Mouse (Mus musculus): Measurements from ENCODE around the gene Garnl3.

The Garnl3 gene

DNA sequence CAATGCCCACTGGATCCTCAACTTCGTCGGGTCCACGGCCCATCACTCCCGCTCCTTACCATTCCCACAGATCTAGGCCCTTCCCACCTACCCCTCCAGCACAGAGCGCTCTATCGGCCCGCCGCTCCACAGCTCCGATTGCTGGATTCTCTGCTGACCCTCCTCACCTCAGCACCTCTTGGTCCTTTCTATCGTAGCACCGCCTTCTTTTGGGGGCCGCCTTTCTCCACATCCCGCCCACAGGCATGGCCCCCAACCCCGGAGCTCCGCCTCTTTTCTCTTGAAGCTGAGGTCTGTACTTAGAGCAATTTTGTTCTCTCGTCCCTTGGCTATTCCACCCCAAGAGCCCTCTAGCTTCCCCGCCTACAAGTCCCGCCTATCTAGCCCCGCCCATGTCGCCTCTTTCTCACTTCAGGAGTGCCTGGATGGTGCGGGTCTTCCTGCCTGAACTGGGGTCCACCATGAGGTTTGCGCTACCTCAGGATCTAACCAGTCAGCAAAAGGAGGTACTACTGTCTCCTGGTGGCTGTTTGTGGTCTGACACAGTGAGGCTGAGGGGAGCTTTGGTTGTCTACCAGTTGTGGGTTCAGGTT lies at the start of gene Garnl3:
Gene Garnl3, minus strand, starts transcription at position 155 of the 593 bp plus-strand sequence.
- DNase-seq (ENCODE audit: low spot score) = peak; percentile 73

DNA sequence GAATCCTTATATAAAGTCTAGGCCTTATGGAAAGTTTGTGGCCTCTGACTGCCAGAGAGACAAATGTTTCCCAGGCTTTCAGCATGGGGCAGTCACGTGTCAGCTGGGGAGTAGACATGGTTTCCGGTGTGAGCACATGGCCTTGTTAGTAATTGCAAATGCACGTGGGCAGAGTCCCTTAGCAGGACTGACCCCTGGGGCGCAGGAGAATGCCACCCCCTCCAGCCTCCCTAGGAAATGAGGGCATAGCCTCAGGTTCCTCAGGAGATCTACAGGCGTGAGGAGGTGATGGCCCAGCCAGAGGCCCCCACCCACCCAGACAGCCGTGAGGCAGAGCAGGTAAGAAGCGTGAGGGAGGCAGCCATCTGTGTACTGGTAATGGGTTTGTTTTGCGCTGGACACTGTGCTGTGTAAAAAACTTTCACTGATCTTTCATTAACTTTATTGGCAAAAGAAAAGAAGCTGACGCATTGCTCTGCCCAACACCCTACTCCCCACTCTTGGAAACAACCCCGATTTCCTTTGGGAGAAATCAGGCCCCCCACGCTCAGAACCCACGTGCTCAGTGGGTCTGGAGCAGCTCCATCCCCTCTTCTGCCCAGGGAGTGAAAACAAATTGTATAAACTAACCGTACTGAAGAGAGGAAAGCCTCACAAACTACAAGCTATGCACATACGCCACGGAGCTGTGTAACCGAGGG lies 48.6 kb upstream of the Garnl3 start:
- DNase-seq (ENCODE audit: low spot score) = no peak

DNA sequence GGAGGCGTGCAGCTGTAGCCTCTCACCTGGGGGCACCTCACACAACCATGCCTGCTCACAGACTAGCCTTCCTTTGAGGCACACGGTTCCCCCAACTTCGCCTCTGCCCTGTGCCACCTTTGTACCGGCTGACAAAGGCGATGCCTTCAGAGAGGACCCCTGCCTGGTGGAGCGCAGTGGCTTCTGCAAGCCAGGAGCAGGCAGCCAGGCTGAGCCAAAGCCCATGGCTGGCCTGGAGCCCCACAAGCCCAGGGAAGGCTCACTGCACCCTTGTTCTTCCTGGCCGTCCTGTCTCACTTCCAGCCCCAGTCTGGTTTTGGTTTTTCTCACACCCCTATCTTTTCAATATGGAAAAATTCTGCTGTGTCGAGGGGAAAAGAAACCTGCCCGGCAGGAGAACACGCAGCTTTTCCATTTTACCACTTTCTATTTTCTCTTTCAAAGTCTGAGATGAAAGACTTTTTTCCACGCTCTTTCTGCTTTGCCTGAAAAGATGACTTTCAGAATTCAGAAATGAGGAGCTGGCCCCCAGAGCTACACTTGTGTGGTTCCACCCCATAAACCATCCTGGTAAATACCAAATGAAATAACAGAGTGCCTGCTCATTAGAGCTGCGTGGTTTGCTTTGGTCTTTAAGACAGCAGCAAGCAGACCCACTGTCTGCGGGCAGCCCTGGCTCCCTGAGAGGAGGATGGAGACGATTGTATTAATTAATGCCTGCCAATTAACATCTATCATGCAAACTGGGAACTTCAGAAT lies 47.9 kb upstream of the Garnl3 start:
- no peak for DNase-seq (ENCODE audit: low spot score)

DNA sequence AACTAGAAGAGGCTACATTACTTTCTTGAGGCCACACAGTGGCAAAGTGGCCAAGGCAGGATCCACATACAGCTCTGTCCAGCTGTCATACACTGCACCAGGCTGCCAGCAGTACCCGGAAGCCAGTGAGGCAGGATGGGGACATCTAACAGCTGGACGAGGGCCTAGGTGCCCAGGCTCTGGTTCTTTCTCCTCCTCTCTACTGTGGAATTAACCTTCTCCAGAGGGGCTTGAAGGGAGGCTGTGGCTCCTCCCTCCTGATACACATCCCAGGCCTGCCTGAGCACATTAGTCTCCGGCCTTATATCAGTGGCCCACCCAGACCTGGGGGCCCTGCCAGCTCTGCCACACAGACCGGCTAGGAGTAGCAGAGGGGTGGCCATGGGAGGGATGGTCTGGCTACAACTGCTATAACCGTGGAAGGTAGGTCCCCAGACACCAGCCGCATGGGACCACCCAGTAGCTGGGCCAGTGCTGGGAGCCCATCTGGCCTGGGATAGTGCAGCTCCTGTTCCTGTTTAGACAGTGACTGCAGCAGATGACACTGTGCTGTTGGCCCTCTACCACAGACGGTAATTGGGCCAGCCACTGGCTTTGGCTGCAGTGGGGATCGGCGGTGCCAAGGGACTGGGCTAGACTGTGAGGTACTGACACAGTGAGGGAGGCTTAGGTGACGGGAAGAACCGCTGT lies 46.9 kb upstream of the Garnl3 start:
- DNase-seq (ENCODE audit: low spot score) = no peak

DNA sequence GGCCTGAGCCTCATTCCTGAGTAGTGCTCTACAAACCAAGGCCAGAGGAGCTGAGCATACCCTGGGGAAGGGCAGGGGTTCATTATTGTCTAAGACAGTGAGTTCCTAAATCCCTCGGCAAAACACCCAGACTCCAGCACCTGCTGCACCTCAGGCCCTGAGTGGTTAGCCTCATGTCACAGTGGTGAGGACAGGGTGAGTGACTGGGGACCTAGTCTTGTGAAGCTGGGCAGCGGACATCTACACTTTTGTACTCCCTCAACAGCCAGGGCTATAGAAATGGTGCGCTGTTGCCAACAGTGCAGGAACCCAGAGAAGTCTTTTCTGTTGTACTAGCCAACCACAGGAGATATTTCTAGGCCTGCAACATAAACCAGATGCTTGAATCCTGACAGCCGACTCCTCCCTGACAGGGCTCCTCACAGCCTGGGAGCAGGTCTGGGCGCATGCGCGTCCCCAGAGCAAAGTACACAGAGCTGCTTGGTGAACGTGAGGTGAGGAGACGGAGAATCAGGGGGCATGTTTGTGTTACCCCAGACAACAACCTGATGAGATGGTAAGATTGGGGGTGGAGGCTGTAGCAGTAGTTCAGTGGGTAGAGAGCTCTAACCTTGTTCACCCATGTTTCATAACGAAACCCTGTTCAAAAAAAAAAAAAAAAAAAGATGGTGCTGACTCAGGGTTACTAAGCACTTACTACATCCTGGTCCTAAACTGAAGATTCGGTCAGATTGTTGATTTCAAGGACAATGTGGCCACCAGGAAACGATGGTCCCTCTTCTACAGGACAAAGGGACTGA lies 46.2 kb upstream of the Garnl3 start:
- DNase-seq (ENCODE audit: low spot score) = no peak

DNA sequence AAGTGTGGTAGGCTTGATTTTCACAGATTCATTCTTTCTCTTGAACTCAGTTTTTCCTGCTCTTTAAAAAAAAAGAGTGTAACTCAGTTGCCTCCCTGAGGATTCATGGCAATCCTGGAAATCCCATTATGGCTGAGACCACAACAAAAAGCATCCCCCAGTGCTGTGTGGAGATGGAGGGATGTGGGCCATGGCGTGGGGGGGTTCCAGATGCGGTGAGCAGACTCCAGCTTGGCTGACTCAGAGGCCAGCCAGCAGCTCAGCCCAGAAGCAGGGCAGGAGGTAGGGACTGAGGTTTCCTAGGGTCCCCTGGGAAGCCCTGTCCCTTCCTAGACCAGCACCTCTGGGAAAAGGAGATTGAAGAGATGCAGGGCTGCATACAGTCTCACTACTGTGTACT lies 45.5 kb upstream of the Garnl3 start:
- no peak for DNase-seq (ENCODE audit: low spot score)

DNA sequence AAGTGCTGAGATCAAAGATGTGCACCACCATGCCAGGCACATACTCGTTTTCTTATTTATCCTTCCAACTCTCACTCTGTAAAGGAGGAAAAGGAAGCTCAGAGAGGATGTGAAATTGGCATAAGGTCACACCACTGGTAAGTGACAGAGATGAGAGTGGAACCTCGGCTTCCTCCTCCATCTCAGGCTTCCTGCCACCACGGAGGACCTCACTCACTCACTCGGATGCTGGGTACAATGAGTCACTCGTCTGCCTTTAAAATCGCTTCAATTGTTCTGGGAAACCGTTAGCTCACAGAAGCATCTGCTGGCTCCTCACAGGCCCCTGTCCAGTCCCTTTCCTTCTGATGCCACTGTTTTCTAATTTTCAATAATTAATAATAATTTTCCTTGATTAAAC lies 45.1 kb upstream of the Garnl3 start:
- no peak for DNase-seq (ENCODE audit: low spot score)

DNA sequence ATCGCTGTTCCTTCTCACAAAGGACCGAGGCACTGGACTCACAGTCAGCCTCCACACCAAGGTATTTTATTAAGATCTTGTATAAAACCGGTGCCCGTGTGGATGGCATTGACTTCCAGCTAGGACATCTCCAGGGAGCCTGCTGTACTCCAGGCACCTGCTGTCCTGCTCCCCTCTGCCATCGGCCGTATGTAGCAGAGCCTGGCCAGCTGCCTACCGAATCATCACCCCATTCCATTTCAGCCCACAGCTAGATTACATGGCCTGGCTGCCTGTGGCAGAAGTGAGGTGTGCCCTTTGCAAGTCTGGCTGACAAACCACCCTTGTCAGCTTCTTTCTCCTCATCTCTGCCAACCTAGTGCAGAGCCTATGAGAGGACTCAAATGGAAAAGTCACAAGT lies 42.2 kb upstream of the Garnl3 start:
- DNase-seq (ENCODE audit: low spot score) = no peak

DNA sequence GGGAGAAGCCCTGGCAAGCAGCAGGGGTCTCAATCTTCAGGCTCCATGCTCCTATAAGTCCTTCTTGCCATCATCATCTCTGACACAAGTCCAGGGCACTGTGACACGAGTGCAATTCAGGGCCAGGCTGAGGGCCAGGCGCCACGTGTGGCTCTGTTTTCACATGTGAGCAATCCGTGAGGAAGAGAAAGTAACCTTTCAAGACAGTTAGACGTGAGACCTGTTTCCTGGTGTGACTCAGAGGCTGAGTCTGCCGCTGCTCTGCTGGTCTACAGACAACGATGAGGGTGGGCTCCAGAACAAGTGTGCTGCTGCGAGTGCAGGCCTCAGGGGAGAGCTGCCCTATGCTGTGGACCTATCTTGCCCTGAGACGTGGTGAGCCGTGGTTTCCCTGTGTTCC lies 41.7 kb upstream of the Garnl3 start:
- DNase-seq (ENCODE audit: low spot score) = no peak

DNA sequence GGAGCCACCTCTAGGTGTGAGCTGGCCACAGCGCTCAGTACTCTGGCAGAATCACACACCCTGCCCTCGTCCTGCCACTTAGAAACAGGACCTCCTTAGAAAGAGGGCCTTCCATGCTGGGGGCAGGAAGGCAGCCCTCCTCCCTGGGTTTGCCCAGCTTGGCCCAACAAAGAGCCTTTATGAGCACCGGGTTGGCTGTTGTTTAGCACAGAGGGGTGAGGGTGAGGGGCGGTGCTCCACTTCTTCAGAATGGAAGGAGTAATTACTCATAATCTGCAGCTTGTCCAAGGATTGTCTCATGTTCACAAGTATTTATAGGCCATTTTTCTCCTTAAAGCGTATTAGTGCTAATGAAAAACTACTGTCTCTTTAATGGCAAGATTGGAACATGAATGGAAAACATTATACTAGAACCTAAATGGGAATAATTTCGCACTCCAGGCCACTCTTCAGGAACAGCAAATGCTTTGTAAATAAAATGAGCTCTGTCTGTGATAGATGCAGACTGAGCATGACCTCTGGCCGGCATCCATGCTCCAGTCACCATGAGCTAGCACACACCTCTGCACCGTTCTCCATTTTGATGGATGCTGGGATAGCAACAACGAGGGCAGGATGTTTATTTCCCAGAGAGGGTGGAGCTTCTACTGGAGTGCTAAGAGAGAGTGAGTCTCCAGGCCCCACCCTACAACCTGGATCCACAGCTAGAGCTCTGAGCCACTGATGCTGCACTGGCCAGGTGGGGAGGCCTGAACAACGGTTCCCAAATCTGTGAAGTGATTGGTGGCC lies 39.5 kb upstream of the Garnl3 start:
- DNase-seq (ENCODE audit: low spot score) = no peak

DNA sequence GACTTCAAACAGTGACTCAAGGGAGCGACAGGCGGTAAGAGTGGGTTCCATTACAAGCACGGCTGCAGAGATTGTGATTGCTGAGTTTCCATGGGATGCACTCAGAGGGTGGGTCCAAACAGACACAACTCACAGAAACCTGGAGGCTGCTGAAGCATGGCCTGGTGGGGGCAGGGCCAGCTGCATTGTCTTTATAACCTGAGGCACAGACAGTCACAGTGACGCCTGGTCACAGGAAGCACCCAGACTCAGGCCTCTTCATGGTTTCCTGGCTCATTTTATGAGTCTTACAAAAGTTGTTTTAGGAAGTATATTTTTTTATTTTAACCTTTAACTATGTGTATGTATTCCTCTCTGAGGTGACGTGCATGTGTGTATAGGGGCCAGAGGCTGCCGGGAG lies 38.0 kb upstream of the Garnl3 start:
- no peak for DNase-seq (ENCODE audit: low spot score)

DNA sequence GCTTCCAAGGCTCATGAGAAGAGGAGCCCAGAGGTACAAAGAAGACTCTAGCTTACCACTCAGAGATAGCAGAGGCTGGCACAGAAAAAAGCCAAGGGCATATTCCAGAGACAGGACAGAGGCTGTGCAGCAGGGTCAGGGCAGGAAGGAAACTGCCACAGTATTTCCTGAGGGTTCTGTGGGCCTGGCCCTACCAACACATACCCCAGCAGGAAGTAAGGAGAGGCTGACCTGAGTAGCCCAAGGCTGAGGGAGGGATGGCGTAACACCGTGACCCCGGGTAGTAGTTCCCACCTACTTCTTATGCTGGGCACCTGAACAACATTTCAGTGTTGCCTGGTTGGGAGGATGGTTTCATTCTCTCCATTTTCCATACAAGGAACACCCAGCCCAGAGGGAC lies 35.6 kb upstream of the Garnl3 start:
- DNase-seq (ENCODE audit: low spot score) = no peak

DNA sequence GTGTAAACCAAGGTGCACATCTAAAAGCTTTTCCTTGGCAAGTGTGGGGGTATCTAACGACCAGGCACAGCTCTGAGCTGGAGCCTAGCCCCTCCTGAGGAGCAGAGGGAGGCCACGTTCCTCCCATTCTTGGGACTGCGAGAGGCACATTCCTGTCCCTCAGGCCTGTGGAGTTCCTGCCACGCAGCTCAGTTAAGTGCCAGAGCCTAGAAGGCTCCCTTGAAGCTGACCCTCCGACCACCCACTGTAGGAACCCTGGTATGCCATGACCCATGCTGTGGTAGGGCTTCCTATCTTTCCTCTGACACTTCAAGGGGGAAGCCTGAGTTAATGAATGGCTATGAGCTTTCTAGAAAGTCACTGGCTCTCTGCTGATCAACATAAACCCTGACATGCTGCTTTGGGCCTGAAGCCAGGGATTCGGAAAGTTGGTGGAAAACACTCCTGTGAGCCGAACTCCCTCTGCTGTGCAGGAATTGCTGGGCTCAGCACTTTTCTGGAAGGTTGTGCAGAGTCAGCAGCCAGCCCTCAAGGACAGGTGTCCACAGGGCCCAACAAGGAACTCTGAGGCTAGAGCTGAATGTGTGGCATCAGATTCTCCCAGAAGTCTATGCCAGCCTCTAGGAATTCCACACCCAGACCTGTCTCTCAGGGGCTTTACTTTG lies 34.4 kb upstream of the Garnl3 start:
- DNase-seq (ENCODE audit: low spot score) = no peak

DNA sequence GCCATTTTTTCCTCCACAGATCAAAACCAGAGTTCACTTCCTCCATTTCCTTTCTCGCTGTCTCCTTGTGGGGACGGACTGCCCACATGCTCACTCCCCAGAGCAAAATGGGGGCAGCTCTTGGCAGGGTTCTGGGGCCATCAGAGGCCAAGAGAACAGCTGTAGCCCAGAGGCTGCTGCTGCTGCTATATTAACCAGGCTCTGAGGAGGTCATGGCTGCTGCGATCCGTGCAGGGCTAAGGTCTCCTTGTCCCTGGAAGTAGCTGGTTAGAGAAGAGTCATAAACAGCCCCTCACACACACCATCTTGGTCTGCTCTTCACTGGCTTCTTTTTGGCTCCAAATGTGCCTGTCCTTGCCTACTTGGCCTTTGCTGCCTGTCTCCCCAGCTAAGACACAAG lies 33.8 kb upstream of the Garnl3 start:
- DNase-seq (ENCODE audit: low spot score) = no peak

DNA sequence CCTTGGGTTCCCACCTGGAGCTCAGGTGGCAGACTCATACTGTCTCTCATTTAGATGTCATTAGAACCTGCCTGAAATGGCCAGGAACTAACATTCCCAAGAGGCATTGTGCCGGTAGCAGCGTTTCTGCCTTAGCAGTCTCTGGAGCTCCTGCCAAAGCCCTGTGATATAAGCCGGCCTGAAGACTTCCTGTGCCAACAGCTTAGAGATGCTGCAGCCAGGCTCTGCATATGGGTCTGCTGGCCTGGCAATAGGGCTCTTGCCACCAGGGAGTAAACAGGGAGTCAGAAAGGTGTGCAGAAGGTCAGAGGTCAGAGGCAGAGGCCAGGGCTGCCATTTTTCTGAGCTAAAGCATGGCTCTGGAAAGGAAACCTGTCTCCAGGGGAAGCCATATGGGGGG lies 33.2 kb upstream of the Garnl3 start:
- no peak for DNase-seq (ENCODE audit: low spot score)

DNA sequence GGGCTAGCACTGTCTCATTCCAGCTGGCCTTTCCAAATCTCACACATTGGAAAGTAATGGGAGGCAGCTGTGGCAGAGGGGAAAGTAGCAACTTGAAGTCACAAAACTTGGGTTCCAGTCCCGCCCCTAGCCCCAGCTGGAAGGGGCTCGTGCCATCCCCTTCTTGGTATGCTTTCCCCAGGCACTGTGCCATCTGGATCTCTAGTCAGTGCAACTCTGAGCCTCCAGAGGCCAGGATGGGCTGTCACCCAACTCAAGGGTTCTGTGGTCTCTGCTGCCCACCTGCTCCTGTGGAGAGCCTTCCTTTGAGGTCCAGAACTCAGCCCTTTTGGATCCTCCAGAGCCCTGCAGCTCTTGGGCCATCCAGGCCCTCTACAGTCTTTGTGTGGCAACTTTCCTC lies 30.7 kb upstream of the Garnl3 start:
- no peak for DNase-seq (ENCODE audit: low spot score)

DNA sequence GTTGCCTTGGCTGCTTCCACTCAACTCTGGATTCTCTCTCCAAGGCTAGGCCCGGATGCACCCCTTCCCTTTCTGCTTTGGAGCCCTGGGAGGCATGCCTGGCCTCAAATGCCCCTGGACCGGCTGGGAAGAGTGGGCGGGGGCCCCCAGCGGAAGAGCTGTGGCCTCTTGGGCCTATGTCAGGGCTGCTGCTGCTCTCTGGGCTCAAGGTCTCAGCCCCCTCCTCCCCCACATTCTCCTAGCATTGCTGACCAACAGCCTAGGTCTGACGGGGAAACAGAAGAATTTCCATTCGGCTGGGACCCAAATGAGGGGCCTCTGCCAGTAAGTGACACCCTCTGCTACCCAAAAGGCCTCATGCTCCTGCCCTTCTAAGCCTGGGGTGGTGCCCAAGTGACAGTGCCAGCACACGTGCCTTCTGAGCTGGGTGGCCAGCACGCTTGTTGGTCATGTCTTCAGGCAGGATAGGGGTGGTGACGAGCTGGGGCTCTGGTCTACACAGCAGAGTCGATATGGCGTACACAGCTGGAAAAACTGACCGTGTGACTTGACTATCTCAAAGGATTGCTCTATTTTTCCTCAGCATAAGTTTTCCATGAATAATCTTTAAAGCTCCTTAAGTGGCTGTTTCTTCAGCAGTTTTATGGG lies 29.0 kb upstream of the Garnl3 start:
- no peak for DNase-seq (ENCODE audit: low spot score)

DNA sequence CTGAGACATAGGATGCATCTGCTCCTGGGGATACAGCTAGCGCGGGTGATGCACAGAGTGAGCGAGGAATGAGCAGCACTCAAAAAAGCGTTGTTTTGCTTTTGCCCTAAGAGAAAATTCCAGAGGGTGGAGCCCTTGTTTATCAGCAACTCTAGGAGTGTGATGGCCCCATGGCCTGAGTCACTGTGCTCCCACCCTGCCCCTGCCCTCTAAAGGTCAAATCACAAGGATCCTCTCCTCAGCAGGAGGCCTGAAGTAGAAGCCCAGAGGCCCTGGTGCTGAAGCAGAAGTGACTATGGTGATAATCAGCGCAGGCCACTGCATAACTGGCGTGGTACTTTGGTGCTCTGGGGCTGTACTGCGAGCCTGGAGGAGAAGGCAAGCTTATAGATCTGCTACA lies 28.1 kb upstream of the Garnl3 start:
- no peak for DNase-seq (ENCODE audit: low spot score)

DNA sequence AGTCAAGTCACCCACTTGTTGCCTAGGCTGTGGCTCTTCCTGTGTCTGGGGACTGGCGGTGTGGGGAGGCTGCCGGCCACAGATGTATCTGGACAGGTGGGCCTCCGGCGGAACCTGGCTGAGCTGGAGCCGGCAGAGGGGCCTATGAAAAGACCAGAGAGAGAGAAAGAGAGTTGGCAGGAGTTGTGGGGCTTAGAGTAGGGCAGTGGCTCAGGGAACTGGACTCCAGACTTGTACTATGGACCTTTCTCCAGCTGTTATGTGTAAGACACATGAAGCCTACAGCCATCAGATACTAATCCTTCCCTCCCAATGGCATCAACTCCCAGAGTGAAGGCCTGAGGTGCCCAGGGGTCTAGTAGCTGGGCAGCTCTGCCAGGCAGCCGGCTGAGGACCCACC lies 27.4 kb upstream of the Garnl3 start:
- DNase-seq (ENCODE audit: low spot score) = no peak

DNA sequence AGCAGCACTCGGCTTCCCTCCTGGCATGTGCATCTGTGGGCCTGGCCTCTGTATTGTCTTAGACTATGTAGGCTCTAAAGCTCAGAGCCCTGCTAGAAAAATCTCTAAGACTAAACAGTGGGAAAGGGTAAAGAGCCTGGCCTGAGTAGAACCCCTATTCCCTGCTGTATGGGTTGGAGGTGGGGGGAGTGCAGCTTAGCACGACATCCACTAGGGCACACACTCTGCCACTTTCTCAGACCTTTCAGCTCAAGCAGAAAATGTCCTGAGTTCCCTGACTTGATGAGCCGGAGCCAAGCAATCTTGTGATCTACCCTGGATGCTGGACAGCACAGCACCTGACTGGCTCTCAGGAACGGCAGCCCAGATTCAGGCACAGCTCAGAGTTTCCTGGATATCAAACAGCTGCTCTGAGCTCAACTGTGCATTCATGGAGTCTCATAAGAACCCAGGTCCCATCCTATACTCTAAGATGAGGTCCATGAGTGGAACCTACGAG lies 24.9 kb upstream of the Garnl3 start:
- no peak for DNase-seq (ENCODE audit: low spot score)
